Mouse (Mus musculus): ENCODE results near the gene Eomes. TPM values are rescaled to one million over a fixed set of nuclear protein-coding genes. Genes with fewer than 3 reads are reported as not detected.
A peak's percentile ranks its signal among the peaks of the same experiment; 100 is the strongest.

The Eomes gene
- polyA plus RNA-seq, 1 experiment from 2014 or later: 24.1 TPM

DNA sequence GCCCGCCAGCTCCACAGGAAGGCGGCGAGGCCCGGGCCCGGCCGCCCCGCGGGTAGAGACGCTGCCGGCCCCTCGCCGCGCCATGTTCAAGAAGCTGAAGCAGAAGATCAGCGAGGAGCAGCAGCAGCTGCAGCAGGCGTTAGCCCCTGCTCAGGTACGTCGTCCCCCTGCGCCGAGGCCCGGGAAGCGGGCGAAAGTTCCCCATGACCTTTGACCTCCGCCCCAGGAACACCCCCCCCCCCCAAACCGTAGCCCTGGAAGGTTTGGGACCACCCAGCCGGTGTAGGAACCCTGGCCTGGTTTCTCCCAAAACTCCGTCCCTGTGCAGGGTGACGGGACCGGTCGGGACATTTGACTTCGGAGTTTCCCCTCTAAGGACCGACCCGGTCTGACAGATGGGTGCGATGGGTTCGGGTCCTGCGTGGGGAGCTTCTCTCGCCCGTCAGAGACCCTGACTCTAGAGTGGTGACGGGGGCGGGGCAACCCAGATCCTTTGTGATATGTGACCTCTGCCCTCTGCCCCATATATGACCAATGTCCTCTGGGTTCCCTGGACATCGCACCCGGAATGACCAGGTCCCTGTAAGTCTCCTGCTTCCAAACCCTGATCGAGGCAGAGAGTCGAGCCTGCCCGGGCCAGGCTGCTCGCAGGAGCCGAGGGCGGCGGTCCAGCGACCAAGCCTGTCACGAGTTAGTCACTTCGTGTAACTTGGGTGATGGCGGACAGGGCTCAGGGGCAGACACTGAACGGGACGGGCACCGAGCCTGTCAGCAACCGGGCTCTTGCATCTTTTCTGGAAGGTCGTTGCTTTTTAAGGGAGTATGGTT is 28.6 kb downstream of the Eomes start:
- peaks cover 13% of the 10 kb centered on the region for H3K4me1 ChIP-seq (ENCODE audit: control insufficient read depth, insufficient read depth, low read length)
- peak overlapping the region; percentile 95 for H3K4me3 ChIP-seq (ENCODE audit: low read depth, low read length)
- DNase-seq (ENCODE audit: low spot score) (peak; percentile 16), ATAC-seq (peak; percentile 68)
- no peaks in the 10 kb centered on the region for H3K27me3 ChIP-seq (replicated peaks; ENCODE audit: control insufficient read depth, insufficient read depth, low read length)
- H3K4me2 ChIP-seq (ENCODE audit: low read length): peak overlapping the region; percentile 100
- H3K9ac ChIP-seq (ENCODE audit: low read length): peak overlapping the region; percentile 98
- H3K36me3 ChIP-seq (ENCODE audit: control insufficient read depth, insufficient read depth, low read length): no peaks in the 10 kb centered on the region
- under 1% methylated on average over 54 of the region's 57 CpGs for WGBS
- peak overlapping the region; percentile 70 for H3K27ac ChIP-seq (ENCODE audit: low read depth, low read length)
- no peaks in the 10 kb centered on the region for H3K9me3 ChIP-seq (replicated peaks; ENCODE audit: control insufficient read depth, low read length)

DNA sequence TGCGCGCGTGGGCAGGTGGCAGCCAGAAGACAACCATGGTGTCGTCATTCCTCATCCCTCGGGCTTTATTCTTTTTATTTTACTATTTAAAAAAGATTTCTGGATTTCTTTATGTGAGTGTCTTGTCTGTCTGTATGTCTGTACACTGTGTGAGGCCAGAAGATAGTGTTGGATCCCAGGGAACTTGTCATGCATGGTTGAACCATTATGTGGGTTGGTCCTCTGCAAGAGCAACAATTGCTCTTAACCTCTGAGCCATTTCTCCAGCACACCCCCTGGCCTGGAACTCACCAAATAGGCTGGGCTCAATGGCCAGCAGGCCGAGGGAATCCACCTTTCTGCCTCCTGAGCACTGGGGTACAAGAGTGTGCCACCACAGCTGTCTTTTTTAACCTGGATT is 29.5 kb downstream of the Eomes start:
- DNase-seq (ENCODE audit: low spot score): no peak
- Histone ChIP-seq H3K4me1 (ENCODE audit: control insufficient read depth, insufficient read depth, low read length) (peaks cover 13% of the 10 kb centered on the region), H3K4me2 (ENCODE audit: low read length) (peak overlapping the region; percentile 100), H3K27ac (ENCODE audit: low read depth, low read length) (no peak overlapping the region), H3K4me3 (ENCODE audit: low read depth, low read length) (peak overlapping the region; percentile 95), H3K27me3 (replicated peaks; ENCODE audit: control insufficient read depth, insufficient read depth, low read length) (no peaks in the 10 kb centered on the region), H3K36me3 (ENCODE audit: control insufficient read depth, insufficient read depth, low read length) (no peaks in the 10 kb centered on the region), H3K9me3 (replicated peaks; ENCODE audit: control insufficient read depth, low read length) (no peaks in the 10 kb centered on the region), H3K9ac (ENCODE audit: low read length) (peak overlapping the region; percentile 98; the same call in 1 of the 2 replicates)
- 76% methylated on average over 6 of the region's 6 CpGs for WGBS
- ATAC-seq: no peak

GRCm38 (mm10) chr9:118508601-118509000 is 30.6 kb downstream of the Eomes start:
- ATAC-seq (no peak), DNase-seq (ENCODE audit: low spot score) (no peak)
- H3K9ac ChIP-seq (ENCODE audit: low read length): no peak overlapping the region
- no peaks in the 10 kb centered on the region for H3K9me3 ChIP-seq (replicated peaks; ENCODE audit: control insufficient read depth, low read length)
- 89% methylated on average over 7 of the region's 7 CpGs for WGBS
- H3K27ac ChIP-seq (ENCODE audit: low read depth, low read length): no peak overlapping the region
- H3K4me3 ChIP-seq (ENCODE audit: low read depth, low read length): no peak overlapping the region
- peaks cover 13% of the 10 kb centered on the region for H3K4me1 ChIP-seq (ENCODE audit: control insufficient read depth, insufficient read depth, low read length)
- H3K4me2 ChIP-seq (ENCODE audit: low read length): no peak overlapping the region
- no peaks in the 10 kb centered on the region for H3K27me3 ChIP-seq (replicated peaks; ENCODE audit: control insufficient read depth, insufficient read depth, low read length)
- H3K36me3 ChIP-seq (ENCODE audit: control insufficient read depth, insufficient read depth, low read length): no peaks in the 10 kb centered on the region

GRCm38 (mm10) chr9:118510941-118511690 is 33.1 kb downstream of the Eomes start:
- H3K27ac ChIP-seq (ENCODE audit: low read depth, low read length): no peak overlapping the region
- DNase-seq (ENCODE audit: low spot score) (no peak), ATAC-seq (no peak)
- no peak overlapping the region for H3K4me2 ChIP-seq (ENCODE audit: low read length)
- H3K9ac ChIP-seq (ENCODE audit: low read length): no peak overlapping the region
- H3K27me3 ChIP-seq (replicated peaks; ENCODE audit: control insufficient read depth, insufficient read depth, low read length): no peaks in the 10 kb centered on the region
- no peaks in the 10 kb centered on the region for H3K9me3 ChIP-seq (replicated peaks; ENCODE audit: control insufficient read depth, low read length)
- WGBS: 87% methylated on average over 15 of the region's 15 CpGs
- peaks cover 13% of the 10 kb centered on the region for H3K4me1 ChIP-seq (ENCODE audit: control insufficient read depth, insufficient read depth, low read length)
- no peak overlapping the region for H3K4me3 ChIP-seq (ENCODE audit: low read depth, low read length)
- peaks cover 16% of the 10 kb centered on the region for H3K36me3 ChIP-seq (ENCODE audit: control insufficient read depth, insufficient read depth, low read length)

DNA sequence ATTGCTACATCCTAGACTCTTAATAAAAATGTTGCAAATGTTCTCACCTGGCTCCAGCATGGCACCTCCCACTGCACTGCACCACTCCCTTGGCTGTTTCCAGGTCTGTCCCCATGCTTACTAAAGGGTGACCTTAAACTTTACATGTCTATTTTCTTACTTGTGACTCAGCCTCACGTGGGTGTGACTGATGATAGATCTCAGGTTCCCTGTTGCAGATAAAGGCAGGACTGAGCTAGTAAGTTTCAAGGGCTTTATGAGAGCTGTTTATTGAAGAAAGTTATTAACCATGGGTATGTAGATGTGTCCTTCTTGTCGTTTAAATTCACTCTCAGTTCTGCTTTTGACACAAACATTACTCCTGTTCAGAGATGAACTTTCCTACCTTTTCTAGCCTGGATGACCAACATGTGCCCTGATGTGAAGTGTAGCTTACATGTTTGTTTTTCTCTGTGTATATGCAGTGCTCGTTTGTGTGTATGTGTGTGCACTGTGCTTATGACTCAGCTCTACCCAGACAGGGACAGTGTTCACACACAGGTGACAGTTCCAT is 34.7 kb downstream of the Eomes start:
- Histone ChIP-seq H3K9ac (ENCODE audit: low read length) (no peak overlapping the region), H3K4me1 (ENCODE audit: control insufficient read depth, insufficient read depth, low read length) (peaks cover 3% of the 10 kb centered on the region; the same call in 1 of the 2 replicates), H3K27ac (ENCODE audit: low read depth, low read length) (no peak overlapping the region), H3K36me3 (ENCODE audit: control insufficient read depth, insufficient read depth, low read length) (peaks cover 16% of the 10 kb centered on the region), H3K4me3 (ENCODE audit: low read depth, low read length) (no peak overlapping the region), H3K4me2 (ENCODE audit: low read length) (no peak overlapping the region), H3K27me3 (replicated peaks; ENCODE audit: control insufficient read depth, insufficient read depth, low read length) (no peaks in the 10 kb centered on the region), H3K9me3 (replicated peaks; ENCODE audit: control insufficient read depth, low read length) (no peaks in the 10 kb centered on the region)
- WGBS: 83% methylated on average over 3 of the region's 3 CpGs
- DNase-seq (ENCODE audit: low spot score): no peak
- no peak for ATAC-seq

- ATAC-seq (no peak), DNase-seq (ENCODE audit: low spot score) (no peak)
- no peaks in the 10 kb centered on the region for H3K4me1 ChIP-seq (ENCODE audit: control insufficient read depth, insufficient read depth, low read length)
- no peak overlapping the region for H3K4me2 ChIP-seq (ENCODE audit: low read length)
- no peak overlapping the region for H3K9ac ChIP-seq (ENCODE audit: low read length)
- H3K27ac ChIP-seq (ENCODE audit: low read depth, low read length): no peak overlapping the region
- H3K9me3 ChIP-seq (replicated peaks; ENCODE audit: control insufficient read depth, low read length): no peaks in the 10 kb centered on the region
- no peak overlapping the region for H3K4me3 ChIP-seq (ENCODE audit: low read depth, low read length)
- peaks cover 16% of the 10 kb centered on the region for H3K36me3 ChIP-seq (ENCODE audit: control insufficient read depth, insufficient read depth, low read length)
- H3K27me3 ChIP-seq (replicated peaks; ENCODE audit: control insufficient read depth, insufficient read depth, low read length): no peaks in the 10 kb centered on the region
- whole genome bisulfite sequencing: 96% methylated on average over 6 of the region's 6 CpGs
These were observed 37.5 kb downstream of the Eomes start for GRCm38 (mm10) chr9:118515476-118515875.

- ATAC-seq (no peak), DNase-seq (ENCODE audit: low spot score) (no peak)
- H3K9ac ChIP-seq (ENCODE audit: low read length): no peak overlapping the region
- no peaks in the 10 kb centered on the region for H3K27me3 ChIP-seq (replicated peaks; ENCODE audit: control insufficient read depth, insufficient read depth, low read length)
- peaks cover 16% of the 10 kb centered on the region for H3K36me3 ChIP-seq (ENCODE audit: control insufficient read depth, insufficient read depth, low read length)
- no peaks in the 10 kb centered on the region for H3K4me1 ChIP-seq (ENCODE audit: control insufficient read depth, insufficient read depth, low read length)
- 95% methylated on average over 3 of the region's 3 CpGs for WGBS
- no peaks in the 10 kb centered on the region for H3K9me3 ChIP-seq (replicated peaks; ENCODE audit: control insufficient read depth, low read length)
- H3K4me3 ChIP-seq (ENCODE audit: low read depth, low read length): no peak overlapping the region
- no peak overlapping the region for H3K27ac ChIP-seq (ENCODE audit: low read depth, low read length)
- no peak overlapping the region for H3K4me2 ChIP-seq (ENCODE audit: low read length)
These were observed 38.1 kb downstream of the Eomes start for GRCm38 (mm10) chr9:118516162-118516561.

DNA sequence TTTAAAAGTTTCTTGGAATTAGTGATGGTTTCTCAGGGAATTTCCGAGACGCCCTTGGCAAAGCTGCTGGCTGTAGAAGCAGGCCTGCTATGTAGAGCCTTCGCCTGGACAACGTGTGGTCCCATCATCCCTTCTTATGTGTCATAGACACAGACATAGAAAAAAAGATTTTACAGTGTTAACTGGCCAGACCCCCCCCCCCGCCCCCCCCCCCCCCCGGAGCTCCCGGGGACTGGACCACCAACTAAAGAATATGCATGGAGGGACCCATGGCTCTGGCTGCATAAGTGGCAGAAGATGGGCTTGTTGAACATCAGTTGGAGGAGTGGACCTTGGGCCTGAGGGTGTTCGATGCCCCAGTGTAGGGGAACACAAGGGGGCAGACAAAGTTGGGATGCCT is 39.6 kb downstream of the Eomes start:
- ATAC-seq: no peak

More for the DNA sequence above, 39.6 kb downstream of the Eomes start:
- Histone ChIP-seq H3K4me3 (ENCODE audit: low read depth, low read length) (no peak overlapping the region), H3K9me3 (replicated peaks; ENCODE audit: control insufficient read depth, low read length) (no peaks in the 10 kb centered on the region), H3K4me2 (ENCODE audit: low read length) (no peak overlapping the region), H3K4me1 (ENCODE audit: control insufficient read depth, insufficient read depth, low read length) (no peaks in the 10 kb centered on the region), H3K27ac (ENCODE audit: low read depth, low read length) (no peak overlapping the region), H3K9ac (ENCODE audit: low read length) (no peak overlapping the region), H3K36me3 (ENCODE audit: control insufficient read depth, insufficient read depth, low read length) (peaks cover 19% of the 10 kb centered on the region), H3K27me3 (replicated peaks; ENCODE audit: control insufficient read depth, insufficient read depth, low read length) (no peaks in the 10 kb centered on the region)
- 91% methylated on average over 5 of the region's 8 CpGs for WGBS
- no peak for DNase-seq (ENCODE audit: low spot score)
